Mouse (Mus musculus) liver, postnatal 0 days (tissue): ENCODE data around the gene Sp1.

Source experiments
- CTCF ChIP-seq: sonication (generic); IDR thresholded peaks from 2 replicates; pipeline ENCODE4 v1.5.1; 2016; ENCODE audit warnings: antibody characterized with exemption, low read depth
- EP300 ChIP-seq: IDR thresholded peaks from 2 replicates; pipeline ENCODE4 v1.6.1; 2016; ENCODE audit warnings: antibody characterized with exemption, low read depth, mild to moderate bottlenecking

- TF ChIP-seq CTCF (no peak), EP300 (no peak)
Measured at GRCm38 (mm10) chr15:102432046-102432445, 26.1 kb downstream of the Sp1 start.
